Mouse (Mus musculus) embryo, embryonic 11.5 days (tissue): Measurements from ENCODE around the gene Tmcc3.

Source experiments
- DNase-seq: peaks from one replicate; pipeline ENCODE4 v3.0.0-alpha.2; 2012; ENCODE audit warnings: low read depth, low spot score

Gene Tmcc3

DNA sequence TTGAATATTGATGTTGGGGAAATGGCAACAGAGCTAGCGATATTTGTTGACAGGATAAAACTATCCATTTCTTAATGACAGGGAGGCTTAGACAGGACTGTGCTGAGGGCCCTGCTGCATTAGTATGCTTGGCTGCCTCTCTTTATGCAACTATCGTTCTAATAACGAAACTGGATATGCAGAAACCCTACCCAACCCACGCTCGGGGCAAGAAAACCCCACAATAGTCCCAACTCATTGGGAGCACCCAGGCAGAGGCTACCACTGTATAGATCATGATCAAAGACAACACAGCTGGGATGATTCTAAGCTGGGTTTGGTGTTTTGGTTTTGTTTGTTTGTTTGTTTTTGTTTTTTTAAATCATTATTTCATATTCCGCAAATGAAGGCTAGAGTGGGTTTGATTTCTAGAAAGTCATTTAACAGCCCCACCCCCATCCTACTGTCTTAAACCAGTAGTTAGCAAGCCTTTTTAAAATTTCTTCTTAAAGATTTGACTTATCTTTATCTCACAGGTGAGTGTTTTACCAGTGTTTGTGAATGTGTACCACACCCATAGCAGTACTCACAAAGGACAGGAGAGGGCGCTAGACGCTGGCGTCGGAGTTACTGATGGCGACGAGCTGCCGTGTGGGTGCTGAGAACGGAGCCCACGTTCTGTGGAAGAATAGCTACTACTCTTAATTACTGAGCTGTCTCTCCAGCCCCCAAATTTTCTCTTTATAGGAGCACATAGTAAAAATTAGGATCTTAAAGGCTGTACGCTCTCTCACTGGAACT is 20.8 kb downstream of the Tmcc3 start:
- DNase-seq = no peak

DNA sequence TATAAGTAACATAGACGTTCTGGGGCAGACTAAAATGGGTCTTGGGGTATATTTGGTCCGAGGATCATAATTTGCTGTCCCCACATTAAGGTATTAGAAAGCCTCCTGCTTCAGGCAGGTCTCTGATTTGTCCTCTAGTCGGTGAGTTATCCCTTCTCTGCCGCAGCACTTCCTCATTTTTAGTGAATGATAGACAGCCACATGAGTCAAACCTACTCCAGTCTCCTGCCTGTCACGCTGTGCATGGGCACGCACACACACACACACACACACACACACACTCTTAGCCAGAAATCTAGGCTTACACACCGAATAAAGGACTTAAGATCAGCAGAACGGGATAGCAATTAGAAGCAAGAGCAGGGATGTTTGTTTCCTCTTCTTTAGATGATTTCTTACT is 21.6 kb downstream of the Tmcc3 start:
- no peak for DNase-seq

DNA sequence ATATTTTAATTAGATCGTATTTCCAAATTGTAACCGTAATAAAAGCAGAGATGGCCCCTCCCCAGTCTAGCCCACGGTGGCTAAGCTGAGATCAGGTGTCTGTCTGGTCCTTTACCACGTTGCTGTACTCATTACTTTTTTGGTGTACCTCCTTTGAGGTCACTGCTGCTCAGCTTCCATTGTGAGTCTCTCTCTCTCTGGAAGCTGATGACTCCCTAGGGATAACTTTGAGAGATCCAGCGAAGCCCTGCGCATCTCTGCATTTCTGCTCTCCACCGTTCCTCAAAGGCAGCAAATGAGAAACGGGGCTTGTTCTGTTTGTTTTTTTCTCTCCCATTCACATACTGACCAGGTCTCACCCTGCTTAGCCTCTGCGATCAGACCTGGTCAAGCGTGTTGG is 23.3 kb downstream of the Tmcc3 start:
- no peak for DNase-seq

DNA sequence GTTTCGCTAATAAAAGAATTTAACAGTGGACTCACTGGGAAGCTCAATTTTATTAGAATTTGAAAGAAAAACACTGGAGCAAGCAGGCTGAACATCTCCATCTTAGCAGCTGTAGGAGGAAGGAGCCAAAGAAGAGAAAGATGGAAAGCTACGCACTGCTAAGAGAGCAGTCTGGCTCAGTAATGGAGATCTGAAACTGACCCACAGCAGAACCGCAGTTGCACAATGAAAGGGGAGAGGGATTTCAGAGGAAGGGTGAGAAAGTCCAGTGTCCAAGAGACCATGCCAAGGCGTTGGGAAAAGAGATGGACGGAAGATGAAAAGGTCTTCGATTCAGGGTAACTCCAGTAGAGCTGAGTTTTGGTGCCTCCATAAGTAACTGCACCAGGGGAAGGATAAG is 24.3 kb downstream of the Tmcc3 start:
- DNase-seq = no peak

DNA sequence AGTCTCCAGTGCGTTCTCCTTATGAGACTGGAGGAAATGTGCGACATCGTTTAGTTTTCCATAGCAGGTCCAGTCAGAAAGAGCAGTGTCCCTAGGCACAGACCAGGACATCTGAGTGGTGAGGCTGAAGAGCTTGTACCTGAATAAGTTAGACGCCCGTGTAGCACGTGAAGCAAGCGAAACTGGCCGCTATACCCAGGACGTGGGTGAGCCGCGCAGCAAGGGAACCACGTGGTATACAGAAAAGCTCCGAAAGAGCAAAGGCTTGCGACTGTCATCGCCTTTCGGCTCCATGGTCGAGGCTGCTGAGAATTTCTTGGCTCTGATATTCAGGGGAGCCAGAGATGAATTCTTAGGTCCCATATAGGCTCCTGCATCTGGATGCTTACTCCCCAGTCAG is 29.8 kb downstream of the Tmcc3 start:
- DNase-seq = no peak

DNA sequence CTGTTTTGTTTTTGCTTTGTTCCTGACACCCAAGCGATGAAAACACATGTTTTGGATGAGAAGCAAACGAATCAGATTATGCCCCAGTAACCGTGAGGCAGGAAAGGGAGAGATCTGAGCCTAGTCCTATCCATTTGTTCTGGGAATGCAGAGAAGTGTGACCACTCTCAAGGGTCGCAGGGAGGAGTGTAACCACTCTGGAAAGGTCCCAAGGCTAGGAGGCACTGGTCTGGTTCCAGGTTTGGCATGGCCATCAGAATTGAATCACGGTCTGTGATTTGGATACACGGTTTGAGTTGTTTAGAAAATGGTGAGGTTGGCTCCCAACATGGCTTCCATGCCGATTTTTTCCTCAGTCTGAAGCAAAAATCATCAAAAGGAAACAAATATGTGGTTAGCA is 30.5 kb downstream of the Tmcc3 start:
- DNase-seq = no peak

DNA sequence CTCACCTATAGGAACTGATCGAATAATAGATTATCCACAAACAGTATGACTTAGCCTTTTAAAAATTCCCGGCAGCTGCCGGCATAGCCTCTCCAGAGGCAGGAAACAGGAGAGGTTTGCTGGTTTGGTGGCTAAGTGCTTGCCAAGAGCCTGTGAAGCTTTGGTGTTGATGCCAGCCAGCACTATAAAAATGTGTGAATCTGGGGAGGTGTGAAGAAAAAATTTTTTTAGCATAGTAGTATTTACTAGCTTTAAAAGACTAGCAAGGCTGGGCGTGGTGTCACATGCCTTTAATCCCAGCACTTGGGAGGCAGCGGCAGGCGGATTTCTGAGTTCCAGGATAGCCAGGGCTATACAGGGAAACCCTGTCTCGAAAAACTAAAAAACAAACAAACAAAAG is 31.8 kb downstream of the Tmcc3 start:
- no peak for DNase-seq

DNA sequence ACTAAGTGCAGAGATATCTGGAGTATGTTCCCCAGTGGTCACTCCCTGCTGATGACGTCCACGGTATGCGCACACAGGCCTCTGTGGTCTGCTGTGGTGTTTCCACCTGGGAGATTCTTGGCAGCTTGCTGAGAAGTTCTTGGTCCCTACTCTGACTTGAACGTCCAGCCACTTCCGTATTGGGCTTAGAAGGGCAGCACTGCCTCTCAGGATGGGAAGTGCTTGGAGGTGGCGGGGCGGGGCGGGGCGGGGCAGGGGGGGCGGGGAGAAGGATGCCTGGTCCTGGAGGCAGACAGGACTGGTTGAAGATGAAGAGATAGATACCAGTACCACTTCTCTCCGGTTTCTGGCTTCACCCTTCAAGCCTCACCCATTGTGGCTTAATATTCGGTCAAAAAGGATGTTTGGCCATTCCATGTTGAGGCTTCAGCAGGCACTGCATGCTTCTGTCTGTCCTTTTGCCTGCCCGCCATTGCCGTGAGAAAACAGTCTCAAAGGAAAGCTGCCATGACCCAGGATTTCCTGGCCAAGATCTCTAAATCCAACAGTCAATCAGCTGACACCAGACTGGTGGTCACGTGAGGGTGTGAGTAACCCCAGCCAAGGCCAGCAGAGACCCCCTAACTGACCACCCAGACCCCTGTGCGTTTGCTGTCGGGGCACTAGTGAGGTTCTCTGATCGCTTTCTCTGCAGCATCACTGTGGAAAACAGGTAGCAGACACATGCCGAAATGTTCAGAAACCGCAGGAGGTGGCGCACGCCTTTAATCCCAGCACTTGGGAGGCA is 33.1 kb downstream of the Tmcc3 start:
- DNase-seq = no peak

DNA sequence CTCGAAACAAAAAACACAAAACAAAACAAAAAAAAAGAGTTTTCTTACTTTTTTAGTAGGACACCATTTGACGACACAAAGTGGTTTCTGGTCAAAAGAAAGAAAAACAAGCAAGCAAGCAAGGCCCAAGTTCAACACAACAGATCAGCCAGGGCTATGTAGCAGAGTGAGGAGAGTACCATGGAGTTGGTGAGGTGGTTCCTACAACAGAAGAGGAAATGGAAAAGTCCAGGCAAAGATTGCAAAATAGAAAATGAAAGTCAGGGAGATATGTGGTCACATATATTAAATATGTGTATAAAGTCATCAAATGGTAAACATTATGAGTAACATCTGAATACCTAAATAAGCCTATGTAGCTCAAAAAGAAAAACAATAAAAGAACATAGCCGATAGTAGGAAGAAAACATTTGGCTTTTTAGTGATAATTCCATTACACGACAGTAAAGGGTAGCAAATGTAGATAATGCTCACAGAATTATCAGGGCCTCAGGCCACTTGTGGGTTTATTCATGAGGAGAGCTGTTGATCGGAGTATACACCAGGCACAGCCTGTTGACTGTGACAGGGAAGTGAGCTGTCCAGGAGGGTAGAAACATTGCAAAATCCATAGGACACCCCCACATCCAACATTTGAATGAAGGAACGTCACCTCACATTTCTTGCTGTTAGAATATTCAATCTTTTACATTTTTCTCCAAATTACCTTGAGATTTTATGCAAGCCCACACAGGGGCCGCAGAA is 33.9 kb downstream of the Tmcc3 start:
- DNase-seq = no peak

DNA sequence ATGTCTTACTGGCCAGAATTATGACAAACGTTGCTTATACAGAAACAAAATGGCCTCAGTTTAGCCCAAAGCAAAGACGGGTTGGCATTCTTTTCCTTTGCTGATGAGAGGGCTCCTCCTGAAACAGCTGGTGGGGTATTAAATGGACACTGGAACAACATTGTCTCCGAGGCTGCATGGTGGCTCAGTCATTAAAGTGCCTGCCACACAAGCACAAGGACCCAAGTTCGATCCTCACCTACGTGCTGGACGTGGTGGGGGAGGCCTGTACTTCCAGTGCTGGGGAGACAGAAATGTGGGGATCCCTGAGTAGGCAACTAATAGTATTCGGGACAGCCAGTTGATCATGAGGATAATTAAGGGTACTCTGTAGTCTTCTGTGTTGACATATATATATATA is 34.8 kb downstream of the Tmcc3 start:
- DNase-seq = no peak

DNA sequence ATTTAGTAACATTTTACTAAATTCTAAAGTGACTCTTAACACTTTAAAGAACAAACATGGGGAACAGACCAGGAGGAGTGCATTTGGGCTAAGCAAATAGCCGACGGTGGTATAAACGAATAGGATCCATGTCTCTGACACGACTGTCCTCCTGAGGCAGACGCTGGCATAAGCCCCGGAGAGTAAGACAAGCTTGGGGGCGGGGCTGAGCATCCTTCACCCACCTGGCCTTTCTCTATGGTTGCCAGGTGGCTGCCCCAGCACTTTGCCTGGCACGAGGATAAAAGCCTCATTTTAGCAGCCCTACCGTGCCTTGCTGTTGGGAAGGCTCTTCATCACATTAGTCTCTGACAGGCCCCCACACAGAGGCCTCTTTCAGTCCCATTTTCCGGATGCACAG is 35.5 kb downstream of the Tmcc3 start:
- no peak for DNase-seq

DNA sequence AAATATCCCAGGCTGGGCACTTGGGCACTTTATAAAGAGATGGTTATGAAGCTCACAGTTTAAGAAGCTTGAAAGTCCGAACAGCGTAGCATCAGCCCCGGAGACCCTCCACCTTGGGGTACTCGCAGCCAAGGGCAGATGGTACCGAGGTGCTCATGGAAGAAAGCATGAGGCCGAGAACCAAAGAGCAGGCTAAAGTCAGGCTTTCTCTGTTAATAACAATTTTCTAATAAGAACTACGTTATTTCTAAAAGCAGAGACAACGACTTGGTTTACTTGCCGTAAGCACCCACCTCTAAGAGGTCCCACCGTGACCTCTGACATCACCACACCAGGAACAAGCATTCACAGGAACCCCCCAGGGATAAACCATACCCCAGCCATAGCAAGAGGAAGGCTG is 36.2 kb downstream of the Tmcc3 start:
- DNase-seq = no peak

DNA sequence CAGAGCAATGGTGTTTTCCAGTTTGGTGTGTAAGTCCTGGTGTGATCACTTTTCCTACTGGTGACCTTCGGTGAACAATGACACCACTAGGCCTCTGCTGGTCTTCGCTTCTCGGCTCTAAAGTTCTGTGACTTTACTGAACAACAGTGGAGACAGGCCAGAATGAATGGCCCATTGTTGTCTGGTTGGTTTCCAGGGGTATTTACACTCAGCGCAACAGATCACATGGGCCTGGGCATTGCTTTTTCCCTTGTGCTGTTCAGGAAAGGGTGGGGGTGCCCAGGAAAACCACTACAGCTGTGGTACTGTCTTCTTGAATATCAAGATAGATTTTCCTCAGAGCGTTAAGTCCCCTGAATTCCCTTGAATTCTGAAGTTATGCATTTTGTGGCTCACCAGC is 38.5 kb downstream of the Tmcc3 start:
- DNase-seq = no peak

DNA sequence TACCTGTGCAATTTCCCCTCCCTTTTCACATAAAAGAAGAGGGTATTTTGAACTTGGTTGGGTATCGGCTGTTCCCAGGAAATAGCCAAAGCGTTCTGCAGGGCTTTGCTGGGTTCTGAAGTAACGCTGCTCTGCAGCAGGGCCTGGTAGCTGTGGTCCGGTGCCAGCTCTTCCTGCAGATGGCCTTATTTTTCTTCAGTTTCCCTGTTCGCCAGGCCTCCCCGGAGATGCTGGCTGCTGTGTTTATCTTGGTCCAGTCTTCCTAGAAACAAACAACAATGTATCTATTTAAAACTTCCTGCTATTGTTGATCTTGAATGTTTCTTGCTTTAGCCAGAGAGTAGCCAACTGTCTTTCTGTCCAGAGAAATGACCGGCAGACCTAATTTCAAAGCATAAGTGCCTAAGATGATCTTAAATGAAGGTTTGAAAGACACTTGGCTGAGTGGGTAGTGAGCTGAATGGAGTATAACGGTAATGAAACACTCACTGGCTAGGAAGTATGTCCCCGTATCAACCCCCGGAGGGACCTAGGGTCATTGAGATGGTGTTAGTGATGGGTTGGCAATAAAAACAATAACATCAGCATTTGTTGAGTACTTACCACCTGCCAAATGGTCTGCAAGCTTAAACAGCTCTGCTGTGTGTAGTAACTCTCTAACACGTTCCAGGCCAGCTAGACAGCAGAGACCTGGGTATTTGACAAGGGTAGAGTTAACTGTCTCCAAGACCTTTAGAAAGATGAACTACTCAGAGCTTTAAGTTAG is 39.3 kb downstream of the Tmcc3 start:
- DNase-seq = no peak

DNA sequence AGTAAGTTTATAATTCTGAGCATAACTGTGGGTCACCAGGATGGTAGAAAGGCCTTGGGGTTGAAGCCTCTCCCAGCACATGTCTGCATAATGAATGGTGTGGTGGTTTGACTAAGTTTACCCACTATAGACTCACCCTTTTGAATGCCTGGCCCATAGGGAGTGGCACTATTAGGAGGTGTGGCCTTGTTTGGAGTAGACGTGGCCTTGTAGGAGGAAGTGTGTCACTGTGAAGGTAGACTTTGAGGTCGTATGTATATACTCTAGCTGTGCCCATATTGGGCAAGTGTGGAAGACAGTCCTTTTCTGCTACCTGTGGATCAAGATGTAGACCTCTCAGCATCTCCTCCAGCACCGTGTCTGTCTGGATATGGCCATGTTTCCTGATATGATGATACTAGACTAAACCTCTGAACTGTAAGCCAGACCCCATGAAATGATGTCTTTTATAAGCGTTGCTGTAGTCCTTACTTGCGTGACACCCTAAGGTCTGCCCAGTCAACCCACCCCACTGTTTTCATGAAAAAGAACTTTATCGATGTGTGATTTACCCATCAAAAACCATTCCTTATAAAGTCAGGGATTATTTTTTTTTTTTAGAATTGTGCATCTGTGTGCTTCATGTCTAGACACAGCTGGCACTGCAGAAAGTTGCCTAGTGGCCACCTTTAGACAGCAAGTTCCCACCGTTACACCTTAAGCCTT is 40.6 kb downstream of the Tmcc3 start:
- no peak for DNase-seq

DNA sequence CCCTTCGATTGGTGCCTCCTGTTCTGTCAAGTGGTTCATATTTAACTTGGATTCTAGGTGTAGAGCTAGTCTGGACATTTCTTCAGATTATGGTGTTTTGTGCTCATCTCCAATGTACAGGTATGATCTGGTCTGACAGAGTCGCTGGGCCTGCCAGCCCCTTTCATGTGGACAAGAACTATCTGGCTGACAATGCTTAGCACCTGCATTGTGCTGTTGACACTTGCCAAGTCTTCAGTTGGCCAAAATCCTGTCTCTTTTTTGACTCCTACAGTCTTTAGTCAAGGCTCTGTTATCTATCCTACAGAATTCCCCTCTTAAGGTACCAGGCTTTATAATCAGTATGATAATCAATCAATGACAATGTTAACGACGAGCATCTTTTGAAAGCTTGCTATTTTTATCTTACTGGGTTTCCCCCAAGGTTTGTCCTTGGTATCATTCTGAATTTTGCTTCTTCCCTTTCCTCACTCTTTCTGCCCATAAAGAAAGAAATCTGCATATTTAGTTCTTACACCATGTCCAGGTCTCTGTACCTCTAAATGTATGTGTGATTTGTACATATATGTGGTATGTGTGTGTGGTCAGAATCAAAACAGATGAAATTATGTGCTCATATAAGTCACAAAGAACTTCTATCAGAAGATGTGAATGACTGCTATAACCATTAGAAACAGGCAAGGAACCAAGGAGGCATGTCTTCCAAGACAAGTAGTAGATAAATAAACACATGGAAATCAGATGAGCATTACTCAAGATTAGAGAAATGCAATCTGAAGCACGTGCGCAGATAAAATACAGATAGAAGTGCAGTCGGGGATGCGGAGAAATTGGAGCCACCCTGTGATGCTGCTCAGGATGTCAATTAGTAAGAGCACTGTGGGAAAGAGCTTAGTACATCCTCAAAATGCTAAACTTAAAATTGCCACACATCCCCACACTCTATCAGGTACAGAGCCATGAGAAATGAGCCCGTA is 41.4 kb downstream of the Tmcc3 start:
- DNase-seq = no peak

DNA sequence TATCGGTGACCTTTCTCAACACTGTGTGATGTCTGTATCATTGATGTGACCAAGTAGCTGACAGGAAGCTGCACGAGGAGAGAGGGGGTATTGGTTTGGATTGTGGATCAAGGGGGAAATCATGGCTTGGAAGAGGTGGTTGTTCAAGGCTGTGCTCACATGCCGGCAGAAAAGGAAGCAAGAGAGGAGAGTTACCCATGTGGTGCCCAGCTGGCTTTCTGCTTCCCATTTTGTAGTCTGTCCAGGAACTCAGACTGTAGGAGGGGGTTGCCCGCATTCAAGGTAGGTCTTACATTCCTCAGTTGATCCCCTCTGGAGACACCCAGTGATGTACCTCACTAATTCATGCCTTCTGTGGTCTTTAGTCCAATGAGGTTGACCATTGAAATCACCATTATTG is 42.3 kb downstream of the Tmcc3 start:
- no peak for DNase-seq

DNA sequence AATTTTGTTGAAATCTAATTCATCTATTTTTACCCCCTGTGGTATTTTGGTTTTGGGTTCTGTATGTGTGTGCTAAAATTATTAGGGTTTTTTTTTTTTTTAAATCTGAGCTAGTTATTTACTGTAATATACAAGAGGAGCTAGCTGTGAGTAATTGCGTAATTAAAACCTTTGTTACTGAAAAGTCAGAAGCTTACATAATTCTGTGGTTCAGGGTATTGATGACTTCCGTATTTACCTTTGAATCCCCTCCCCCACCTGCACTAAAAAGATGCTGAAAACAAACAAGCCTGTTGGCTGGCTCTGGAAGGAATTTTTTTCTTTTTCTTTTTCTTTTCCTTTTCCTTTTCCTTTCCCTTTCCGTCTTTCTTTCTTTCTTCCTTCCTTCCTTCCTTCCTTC is 42.7 kb downstream of the Tmcc3 start:
- DNase-seq = no peak

DNA sequence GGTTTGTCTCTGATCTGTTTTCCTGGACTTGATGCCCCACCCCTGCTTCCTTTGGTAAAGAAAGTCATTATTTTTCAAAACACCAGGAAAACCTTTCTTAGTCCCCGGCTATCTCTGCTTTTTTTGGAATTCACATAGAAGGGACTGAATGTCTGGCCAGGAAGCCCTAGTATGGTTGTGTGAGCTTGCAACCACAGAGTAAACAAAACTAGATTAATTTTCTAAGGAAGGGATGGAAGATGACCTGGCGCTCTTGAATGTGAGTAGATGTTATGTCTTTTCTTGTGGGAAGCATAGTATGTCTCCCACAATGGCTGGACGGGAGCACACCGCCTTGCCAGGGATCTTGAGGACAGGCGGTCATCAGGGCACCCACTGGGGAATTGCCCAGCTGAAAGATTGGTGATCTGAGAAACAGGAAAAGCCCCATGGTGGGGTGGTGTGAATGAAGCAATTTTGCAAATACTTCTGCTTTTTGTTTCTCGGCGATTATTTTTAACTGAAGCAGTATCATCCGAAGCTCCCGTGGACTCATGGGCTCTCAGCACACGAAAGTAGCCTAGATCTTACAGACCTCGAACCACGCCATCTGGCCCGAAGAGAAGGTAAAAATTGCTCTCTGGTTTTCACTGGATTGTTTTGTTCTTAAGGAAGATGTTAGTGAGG is 44.9 kb downstream of the Tmcc3 start:
- no peak for DNase-seq
